Mouse (Mus musculus) liver, adult 2 months (tissue): ENCODE data around the gene Vwa5b1. TPM values are rescaled to one million over a fixed set of nuclear protein-coding genes. Genes with fewer than 3 reads are reported as not detected.

ENCODE experiments used
- DNase-seq: peaks from one replicate; pipeline ENCODE4 v3.0.0-alpha.2; 2011; ENCODE audit warnings: low read depth, low spot score; ENCODE audit errors: extremely low read depth
- H3K27ac ChIP-seq: fragments of 200-500 bp; replicated peaks from 2 replicates; pipeline ENCODE4 v1.5.1; 2012; ENCODE audit warnings: low read depth, mild to moderate bottlenecking, control low read depth, inconsistent platforms, low read length; ENCODE audit not compliant: insufficient read depth
- H3K27me3 ChIP-seq: fragments of 200-500 bp; 2 replicates; pipeline ENCODE4 v1.6.1; 2012; ENCODE audit warnings: mild to moderate bottlenecking, moderate library complexity, low read length, inconsistent platforms; ENCODE audit not compliant: control insufficient read depth, insufficient read depth
- H3K36me3 ChIP-seq: fragments of 200-500 bp; 2 replicates; pipeline ENCODE4 v1.6.1; 2012; ENCODE audit warnings: low read length, inconsistent platforms; ENCODE audit not compliant: control insufficient read depth, insufficient read depth
- H3K4me1 ChIP-seq: fragments of 200-500 bp; 2 replicates; pipeline ENCODE4 v1.6.1; 2011; ENCODE audit warnings: low read length; ENCODE audit not compliant: control insufficient read depth, insufficient read depth
- H3K4me3 ChIP-seq: fragments of 200-500 bp; 2 replicates; pipeline ENCODE4 v1.5.1; 2011; ENCODE audit warnings: low read depth, mild to moderate bottlenecking, control low read depth, low read length, moderate library complexity; ENCODE audit not compliant: insufficient read depth
- H3K79me2 ChIP-seq: fragments of 200-500 bp; 2 replicates; pipeline ENCODE4 v1.6.1; 2012; ENCODE audit warnings: inconsistent platforms, mild to moderate bottlenecking, low read length, moderate library complexity; ENCODE audit not compliant: control insufficient read depth, insufficient read depth
- H3K9ac ChIP-seq: fragments of 200-500 bp; 2 replicates; pipeline ENCODE4 v1.6.1; 2012; ENCODE audit warnings: low read depth, mild to moderate bottlenecking, control low read depth, inconsistent platforms, low read length
- CTCF ChIP-seq: fragments of 200-500 bp; IDR thresholded peaks from 2 replicates; pipeline ENCODE4 v1.5.1; 2011; ENCODE audit warnings: low read depth, low read length, control low read depth
- POLR2A ChIP-seq: fragments of 200-500 bp; IDR thresholded peaks from 2 replicates; pipeline ENCODE4 v1.6.1; 2011; ENCODE audit warnings: low read length, control low read depth; ENCODE audit not compliant: insufficient read depth; ENCODE audit errors: extremely low read depth
- WGBS: fragments of 180-500 bp; shearing (Covaris S2); methylation state at CpG from one replicate; pipeline ENCODE4 v1.1.7; 2018; 5-methylcytosine and 5-hydroxymethylcytosine counted together
- polyA plus RNA-seq: library from polyadenylated mRNA; depleted of rRNA; stranded (reverse); fragments of >200 nt; gene quantifications from 2 replicates; pipeline ENCODE4 v1.2.3, GENCODE M21; 2012; rRNA removed
- total RNA-seq: library from RNA; depleted of rRNA; stranded (reverse); fragments of >200 nt; gene quantifications from 2 replicates; pipeline ENCODE4 v1.2.3, GENCODE M21; 2014; rRNA removed

Vwa5b1 gene
- total and polyA plus RNA-seq, 2 experiments = not detected

- 85% methylated on average over 9 of the region's 9 CpGs for WGBS
- TF ChIP-seq CTCF = no peak
- TF ChIP-seq POLR2A = no peak
- no peaks in the 10 kb centered on the region for H3K4me1 ChIP-seq
These were observed 110.9 kb downstream of the Vwa5b1 start for GRCm38 (mm10) chr4:138524769-138525168.

GRCm38 (mm10) chr4:138523775-138524174 lies 111.9 kb downstream of the Vwa5b1 start:
- TF ChIP-seq CTCF (no peak), POLR2A (no peak)
- H3K27ac ChIP-seq = no peak overlapping the region
- H3K79me2 ChIP-seq = no peaks in the 10 kb centered on the region
- H3K9ac ChIP-seq = no peak overlapping the region
- peak; percentile 3 for DNase-seq
- H3K27me3 ChIP-seq = no peaks in the 10 kb centered on the region
- no peaks in the 10 kb centered on the region for H3K36me3 ChIP-seq
- no peaks in the 10 kb centered on the region for H3K4me1 ChIP-seq
- no peak overlapping the region for H3K4me3 ChIP-seq
- WGBS = 67% methylated on average over 7 of the region's 7 CpGs

More at GRCm38 (mm10) chr4:138524769-138525168, 110.9 kb downstream of the Vwa5b1 start:
- no peaks in the 10 kb centered on the region for H3K36me3 ChIP-seq
- H3K9ac ChIP-seq = no peak overlapping the region
- DNase-seq = no peak
- no peak overlapping the region for H3K4me3 ChIP-seq
- no peaks in the 10 kb centered on the region for H3K79me2 ChIP-seq
- no peaks in the 10 kb centered on the region for H3K27me3 ChIP-seq
- H3K27ac ChIP-seq = no peak overlapping the region

GRCm38 (mm10) chr4:138522296-138522695 lies 113.4 kb downstream of the Vwa5b1 start:
- Histone ChIP-seq H3K79me2 (no peaks in the 10 kb centered on the region), H3K27ac (no peak overlapping the region), H3K9ac (no peak overlapping the region), H3K36me3 (no peaks in the 10 kb centered on the region), H3K4me1 (no peaks in the 10 kb centered on the region), H3K4me3 (no peak overlapping the region), H3K27me3 (no peaks in the 10 kb centered on the region)
- TF ChIP-seq POLR2A = no peak
- no peak for TF ChIP-seq CTCF
- no peak for DNase-seq
- WGBS = 26% methylated on average over 7 of the region's 7 CpGs

- no peaks in the 10 kb centered on the region for H3K79me2 ChIP-seq
- 85% methylated on average over 9 of the region's 9 CpGs for WGBS
- H3K27ac ChIP-seq = no peak overlapping the region
- no peak overlapping the region for H3K9ac ChIP-seq
- no peak for DNase-seq
- TF ChIP-seq POLR2A = no peak
- no peak for TF ChIP-seq CTCF
- no peaks in the 10 kb centered on the region for H3K36me3 ChIP-seq
- no peak overlapping the region for H3K4me3 ChIP-seq
- no peaks in the 10 kb centered on the region for H3K4me1 ChIP-seq
- H3K27me3 ChIP-seq = no peaks in the 10 kb centered on the region
These were observed 118.4 kb downstream of the Vwa5b1 start for GRCm38 (mm10) chr4:138517153-138517789.

GRCm38 (mm10) chr4:138516448-138516847 lies 119.2 kb downstream of the Vwa5b1 start:
- H3K27ac ChIP-seq = no peak overlapping the region
- peak; percentile 19 for DNase-seq
- no peak overlapping the region for H3K4me3 ChIP-seq
- no peaks in the 10 kb centered on the region for H3K27me3 ChIP-seq
- H3K79me2 ChIP-seq = no peaks in the 10 kb centered on the region
- H3K4me1 ChIP-seq = no peaks in the 10 kb centered on the region
- H3K36me3 ChIP-seq = no peaks in the 10 kb centered on the region
- H3K9ac ChIP-seq = no peak overlapping the region
- WGBS = 52% methylated on average over 3 of the region's 3 CpGs
- TF ChIP-seq CTCF (no peak), POLR2A (no peak)

Other genes with a start within 250 kb of the Vwa5b1 start
- not detected in 2 replicates for gene Fam43b, start 239.4 kb downstream of the Vwa5b1 start, total RNA-seq
- gene Fam43b, start 239.4 kb downstream of the Vwa5b1 start, polyA plus RNA-seq = not detected in 2 replicates
- gene Mul1, start 201.2 kb downstream of the Vwa5b1 start, total RNA-seq = 17.4 and 18.6 TPM in 2 replicates
- 25.0 and 28.9 TPM in 2 replicates for gene Mul1, start 201.2 kb downstream of the Vwa5b1 start, polyA plus RNA-seq
- gene Camk2n1, start 181.6 kb downstream of the Vwa5b1 start, total RNA-seq = 15.4 and 18.6 TPM in 2 replicates
- gene Camk2n1, start 181.6 kb downstream of the Vwa5b1 start, polyA plus RNA-seq = 40.4 and 52.5 TPM in 2 replicates
- gene Pla2g2c, start 88.9 kb upstream of the Vwa5b1 start, total RNA-seq = not detected in 2 replicates
- not detected in 2 replicates for gene Pla2g2c, start 88.9 kb upstream of the Vwa5b1 start, polyA plus RNA-seq
- gene Ubxn10, start 101.3 kb upstream of the Vwa5b1 start, total RNA-seq = under 0.01 and 0.07 TPM in 2 replicates
- gene Ubxn10, start 101.3 kb upstream of the Vwa5b1 start, polyA plus RNA-seq = 0.05 and 0.06 TPM in 2 replicates
- gene Pla2g2f, start 121.7 kb upstream of the Vwa5b1 start, total RNA-seq = 0.13 TPM in 1 of 2 replicates, not detected in the other
- gene Pla2g2f, start 121.7 kb upstream of the Vwa5b1 start, polyA plus RNA-seq = not detected in 2 replicates
- not detected in 2 replicates for gene Pla2g2d, start 139.9 kb upstream of the Vwa5b1 start, total RNA-seq
- not detected in 2 replicates for gene Pla2g2d, start 139.9 kb upstream of the Vwa5b1 start, polyA plus RNA-seq
- gene Pla2g5, start 227.6 kb upstream of the Vwa5b1 start, total RNA-seq = 0.13 TPM in 1 of 2 replicates, not detected in the other
- not detected in 2 replicates for gene Pla2g5, start 227.6 kb upstream of the Vwa5b1 start, polyA plus RNA-seq
- gene Gm13030, start 238.1 kb upstream of the Vwa5b1 start, total RNA-seq = not detected in 2 replicates
- gene Gm13030, start 238.1 kb upstream of the Vwa5b1 start, polyA plus RNA-seq = not detected in 2 replicates
- gene Pla2g2e, start 242.1 kb upstream of the Vwa5b1 start, total RNA-seq = not detected in 2 replicates
- not detected in 2 replicates for gene Pla2g2e, start 242.1 kb upstream of the Vwa5b1 start, polyA plus RNA-seq